Mouse (Mus musculus) stomach, embryonic 15.5 days (tissue): ENCODE results near the gene Arhgap32. TPM values are rescaled to one million over a fixed set of nuclear protein-coding genes. Genes with fewer than 3 reads are reported as not detected.
"Not testable (repeated sequence)": the region's sequence is repeated elsewhere in the genome, so short reads cannot be mapped to it uniquely, and the experiment has no call there.

ENCODE experiments used
- ATAC-seq: fragments of 200-750 bp; cut with Nextera tagmentation; 2 replicates; pipeline ENCODE4 v1.8.0; 2017; ENCODE audit warnings: low read depth, moderate number of reproducible peaks, moderate TSS enrichment; ENCODE audit not compliant: insufficient read depth, low FRiP score
- H3K27ac ChIP-seq: fragments of 300-500 bp; sonication (generic); 2 replicates; pipeline ENCODE4 v1.5.1; 2015; ENCODE audit warnings: mild to moderate bottlenecking, inconsistent platforms
- H3K27me3 ChIP-seq: fragments of 300-500 bp; sonication (generic); replicated peaks from 2 replicates; pipeline ENCODE4 v1.6.1; 2015; ENCODE audit warnings: inconsistent platforms
- H3K36me3 ChIP-seq: fragments of 300-500 bp; sonication (generic); 2 replicates; pipeline ENCODE4 v1.6.1; 2015; ENCODE audit warnings: inconsistent platforms
- H3K4me1 ChIP-seq: fragments of 300-500 bp; sonication (generic); 2 replicates; pipeline ENCODE4 v1.6.1; 2015; ENCODE audit warnings: inconsistent platforms
- H3K4me2 ChIP-seq: fragments of 300-500 bp; sonication (generic); 2 replicates; pipeline ENCODE4 v1.6.1; 2015; ENCODE audit warnings: mild to moderate bottlenecking, inconsistent platforms
- H3K4me3 ChIP-seq: fragments of 300-500 bp; sonication (generic); replicated peaks from 2 replicates; pipeline ENCODE4 v1.5.1; 2015; ENCODE audit warnings: inconsistent platforms
- H3K9ac ChIP-seq: fragments of 300-500 bp; sonication (generic); 2 replicates; pipeline ENCODE4 v1.6.1; 2015; ENCODE audit warnings: inconsistent platforms
- H3K9me3 ChIP-seq: fragments of 300-500 bp; sonication (generic); 2 replicates; pipeline ENCODE4 v1.6.1; 2016; ENCODE audit warnings: inconsistent platforms
- WGBS: fragments of 180-500 bp; shearing (Covaris S2); methylation state at CpG from one replicate; pipeline ENCODE4 v1.1.7; 2015; 5-methylcytosine and 5-hydroxymethylcytosine counted together
- polyA plus RNA-seq: library from polyadenylated mRNA; unstranded; fragments of >200 nt; fragmentation: Nextera tagmentation; extraction: Ambion mirVana; gene quantifications from 2 replicates; pipeline ENCODE4 v1.2.1, GENCODE M21; 2015

Gene Arhgap32
- polyA plus RNA-seq, 1 experiment from 2014 or later, result 11.7 TPM

DNA sequence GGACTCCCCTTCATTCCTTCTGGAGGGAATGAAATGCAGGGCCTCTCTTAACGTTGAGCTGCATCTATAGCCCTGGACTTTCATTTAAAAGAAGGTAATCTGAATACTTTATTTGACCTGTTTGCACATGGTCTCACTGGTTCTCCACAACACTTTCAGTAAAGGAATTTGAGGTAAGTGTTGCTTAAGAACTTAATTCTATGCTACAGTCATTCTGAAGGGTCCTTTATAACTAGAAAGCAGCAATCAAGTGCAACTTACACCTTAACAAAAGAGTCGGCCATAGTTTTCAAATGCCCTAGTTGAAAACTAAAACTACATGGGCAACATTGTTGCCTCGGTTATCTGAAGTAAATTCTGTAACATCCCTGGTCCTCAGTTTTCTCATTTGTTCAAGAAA is 43.8 kb downstream of the Arhgap32 start:
- no peaks in the 10 kb centered on the region for H3K4me1 ChIP-seq
- no peaks in the 10 kb centered on the region for H3K36me3 ChIP-seq
- no peak overlapping the region for H3K27ac ChIP-seq
- H3K27me3 ChIP-seq, result no peaks in the 10 kb centered on the region
- no peak overlapping the region for H3K9ac ChIP-seq
- no peaks in the 10 kb centered on the region for H3K9me3 ChIP-seq
- no peak for ATAC-seq
- H3K4me3 ChIP-seq, result no peak overlapping the region
- WGBS, result 76% methylated on average over 3 of the region's 3 CpGs
- H3K4me2 ChIP-seq, result no peak overlapping the region

DNA sequence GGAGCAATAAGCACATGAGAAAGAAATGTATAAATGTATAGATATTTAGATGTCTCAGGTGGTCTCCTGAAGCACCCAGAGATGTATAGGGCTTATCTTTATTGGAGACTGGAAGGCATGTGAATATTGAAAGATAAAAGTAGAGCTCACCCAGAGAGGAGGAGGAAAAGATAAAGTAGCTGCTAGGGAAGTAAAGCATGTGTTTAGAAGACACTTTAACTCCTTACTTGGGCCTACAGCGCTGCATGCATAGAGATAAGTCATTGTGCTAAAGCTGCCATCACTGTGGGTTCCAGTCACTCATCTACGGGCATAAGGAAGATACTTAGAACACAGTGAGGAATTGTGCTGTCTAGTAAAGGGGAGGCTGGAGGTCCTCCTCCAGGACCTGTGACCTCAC is 46.9 kb downstream of the Arhgap32 start:
- H3K9me3 ChIP-seq, result no peaks in the 10 kb centered on the region
- no peaks in the 10 kb centered on the region for H3K4me1 ChIP-seq
- no peaks in the 10 kb centered on the region for H3K27me3 ChIP-seq
- WGBS, result 80% methylated on average over 2 of the region's 2 CpGs
- no peaks in the 10 kb centered on the region for H3K36me3 ChIP-seq
- no peak overlapping the region for H3K9ac ChIP-seq
- H3K4me3 ChIP-seq, result no peak overlapping the region
- no peak overlapping the region for H3K4me2 ChIP-seq
- H3K27ac ChIP-seq, result no peak overlapping the region
- ATAC-seq, result no peak

GRCm38 (mm10) chr9:32163820-32164219 is 47.9 kb downstream of the Arhgap32 start:
- H3K4me3 ChIP-seq, H3K4me1 ChIP-seq, ATAC-seq, H3K9me3 ChIP-seq, H3K9ac ChIP-seq, H3K36me3 ChIP-seq, H3K27ac ChIP-seq, H3K4me2 ChIP-seq, H3K27me3 ChIP-seq: not testable (repeated sequence)
- 80% methylated on average over 6 of the region's 6 CpGs for WGBS

DNA sequence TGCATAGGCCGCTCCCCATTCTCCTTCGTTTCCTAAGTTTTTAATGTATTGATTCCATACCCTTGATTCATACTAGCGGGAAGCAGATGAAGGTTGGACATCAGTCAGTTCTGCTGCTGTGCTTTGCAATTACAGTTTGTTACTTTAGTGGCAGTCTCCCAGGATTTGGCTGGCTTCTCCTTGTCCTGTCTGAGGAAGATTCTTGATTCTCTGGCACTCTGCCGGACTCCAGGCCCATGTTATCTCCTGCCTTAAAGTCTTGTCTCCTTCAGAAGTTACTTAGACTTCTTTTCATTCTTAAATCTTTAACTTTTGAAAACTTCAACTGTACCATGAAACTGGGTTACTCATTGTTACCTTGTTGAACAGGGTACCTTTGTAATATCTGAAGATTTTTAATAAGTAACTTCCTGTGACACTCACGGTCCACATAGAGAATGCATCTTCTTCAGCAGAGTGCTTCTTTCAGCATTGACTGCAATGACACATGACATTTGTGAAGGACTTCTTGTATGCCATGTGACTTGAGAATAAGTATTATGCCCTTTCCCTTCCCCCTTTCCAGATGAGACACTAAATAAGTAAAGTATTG is 52.7 kb downstream of the Arhgap32 start:
- no peak overlapping the region for H3K9ac ChIP-seq
- no peaks in the 10 kb centered on the region for H3K4me1 ChIP-seq
- H3K36me3 ChIP-seq, result no peaks in the 10 kb centered on the region
- no peak overlapping the region for H3K27ac ChIP-seq
- no peak overlapping the region for H3K4me3 ChIP-seq
- 87% methylated on average over 5 of the region's 5 CpGs for WGBS
- no peak for ATAC-seq
- H3K9me3 ChIP-seq, result no peaks in the 10 kb centered on the region
- no peak overlapping the region for H3K4me2 ChIP-seq
- no peaks in the 10 kb centered on the region for H3K27me3 ChIP-seq

- no peak for ATAC-seq
- Histone ChIP-seq H3K36me3 (no peaks in the 10 kb centered on the region), H3K4me3 (no peak overlapping the region), H3K27me3 (no peaks in the 10 kb centered on the region), H3K27ac (no peak overlapping the region), H3K9ac (no peak overlapping the region), H3K9me3 (no peaks in the 10 kb centered on the region), H3K4me1 (no peaks in the 10 kb centered on the region), H3K4me2 (no peak overlapping the region)
- WGBS, result 84% methylated on average over 8 of the region's 8 CpGs
Measured at GRCm38 (mm10) chr9:32170713-32171112, 54.8 kb downstream of the Arhgap32 start.

DNA sequence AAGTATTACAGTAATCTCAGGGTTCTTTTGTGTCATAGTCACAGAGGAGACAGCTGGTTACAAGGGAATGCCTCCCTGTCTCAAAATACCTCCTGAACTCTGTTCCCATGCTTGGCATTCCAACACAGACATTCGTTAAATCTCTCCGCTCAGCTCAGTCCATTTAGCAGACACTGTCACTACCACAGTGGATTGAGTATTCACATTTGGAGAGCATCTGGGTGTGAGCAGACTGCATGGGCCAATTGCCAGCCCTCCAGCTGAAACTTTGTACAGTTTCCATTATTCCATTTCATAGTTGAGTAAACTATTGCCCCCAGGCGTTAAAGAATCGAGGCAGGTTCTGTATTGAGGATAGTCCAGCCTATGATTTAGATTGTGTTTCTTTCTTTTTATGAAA is 60.7 kb downstream of the Arhgap32 start:
- H3K4me1 ChIP-seq, result no peaks in the 10 kb centered on the region
- H3K9ac ChIP-seq, result no peak overlapping the region
- H3K36me3 ChIP-seq, result no peaks in the 10 kb centered on the region
- H3K9me3 ChIP-seq, result no peaks in the 10 kb centered on the region
- no peak overlapping the region for H3K4me3 ChIP-seq
- H3K27ac ChIP-seq, result no peak overlapping the region
- H3K27me3 ChIP-seq, result no peaks in the 10 kb centered on the region
- 52% methylated on average over 4 of the region's 4 CpGs for WGBS
- no peak overlapping the region for H3K4me2 ChIP-seq
- ATAC-seq, result no peak

DNA sequence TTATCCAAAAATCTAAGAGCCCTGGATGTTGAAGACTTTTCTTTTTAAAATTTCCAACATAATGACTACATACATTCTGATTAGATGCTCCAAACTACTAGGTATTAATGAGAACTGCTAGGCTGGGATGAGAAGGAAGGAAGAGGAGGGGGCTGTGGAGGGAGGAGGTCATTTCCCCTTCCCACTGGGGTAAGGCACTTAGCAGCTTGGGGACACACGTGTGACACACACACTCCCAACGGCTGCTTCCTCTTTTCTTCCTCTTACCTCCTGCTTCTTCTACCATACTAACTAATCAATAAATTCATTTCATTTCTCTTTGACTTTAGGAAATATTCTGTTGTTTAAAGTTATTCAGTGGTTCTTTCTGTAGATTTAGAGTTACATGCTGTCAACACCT is 65.2 kb downstream of the Arhgap32 start:
- Histone ChIP-seq H3K27ac (no peak overlapping the region), H3K27me3 (no peaks in the 10 kb centered on the region), H3K4me3 (no peak overlapping the region), H3K4me2 (no peak overlapping the region), H3K36me3 (peaks cover 14% of the 10 kb centered on the region), H3K4me1 (no peaks in the 10 kb centered on the region), H3K9ac (no peak overlapping the region), H3K9me3 (no peaks in the 10 kb centered on the region)
- 44% methylated on average over 2 of the region's 2 CpGs for WGBS
- no peak for ATAC-seq

GRCm38 (mm10) chr9:32186489-32186888 is 70.6 kb downstream of the Arhgap32 start:
- no peak overlapping the region for H3K4me2 ChIP-seq
- H3K27ac ChIP-seq, result no peak overlapping the region
- no peaks in the 10 kb centered on the region for H3K4me1 ChIP-seq
- H3K9me3 ChIP-seq, result no peaks in the 10 kb centered on the region
- peaks cover 14% of the 10 kb centered on the region for H3K36me3 ChIP-seq
- no peak overlapping the region for H3K9ac ChIP-seq
- H3K27me3 ChIP-seq, result no peaks in the 10 kb centered on the region
- H3K4me3 ChIP-seq, result no peak overlapping the region
- ATAC-seq, result no peak
- WGBS, result 94% methylated on average over 2 of the region's 2 CpGs

GRCm38 (mm10) chr9:32192295-32193073 is 76.5 kb downstream of the Arhgap32 start:
- H3K4me2 ChIP-seq, result no peak overlapping the region
- 75% methylated on average over 5 of the region's 5 CpGs for WGBS
- no peak overlapping the region for H3K27ac ChIP-seq
- H3K4me3 ChIP-seq, result no peak overlapping the region
- H3K9me3 ChIP-seq, result no peaks in the 10 kb centered on the region
- no peak overlapping the region for H3K9ac ChIP-seq
- no peaks in the 10 kb centered on the region for H3K27me3 ChIP-seq
- ATAC-seq, result no peak
- H3K36me3 ChIP-seq, result no peaks in the 10 kb centered on the region
- no peaks in the 10 kb centered on the region for H3K4me1 ChIP-seq

GRCm38 (mm10) chr9:32204450-32204990 is 88.6 kb downstream of the Arhgap32 start:
- H3K27me3 ChIP-seq, result no peaks in the 10 kb centered on the region
- no peak for ATAC-seq
- WGBS, result 66% methylated on average over 7 of the region's 7 CpGs

DNA sequence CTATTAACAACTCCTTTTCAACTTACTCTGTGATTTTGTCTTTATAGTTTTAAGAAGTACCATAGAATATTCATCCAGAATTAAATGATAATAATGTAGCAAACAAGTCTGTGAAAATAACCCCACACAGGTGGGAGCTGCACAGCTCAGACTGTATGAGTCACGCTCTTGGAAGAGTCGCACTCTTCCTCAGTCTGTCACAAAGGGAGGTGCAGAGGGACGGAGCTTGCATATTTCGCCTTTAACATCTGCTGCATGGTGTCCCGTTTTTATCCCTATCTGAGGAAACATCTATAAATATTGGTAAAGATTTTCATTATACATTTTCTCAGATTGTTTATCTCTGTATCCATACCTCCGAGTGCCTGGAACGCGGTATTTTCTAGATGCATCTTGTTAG is 91.2 kb downstream of the Arhgap32 start:
- Histone ChIP-seq H3K9me3 (no peaks in the 10 kb centered on the region), H3K27me3 (no peaks in the 10 kb centered on the region), H3K27ac (no peak overlapping the region), H3K4me2 (no peak overlapping the region), H3K4me1 (no peaks in the 10 kb centered on the region), H3K9ac (no peak overlapping the region), H3K4me3 (no peak overlapping the region), H3K36me3 (no peaks in the 10 kb centered on the region)
- 83% methylated on average over 8 of the region's 8 CpGs for WGBS
- ATAC-seq, result no peak

More at GRCm38 (mm10) chr9:32204450-32204990, 88.6 kb downstream of the Arhgap32 start:
- H3K4me3 ChIP-seq, result no peak overlapping the region
- H3K27ac ChIP-seq, result no peak overlapping the region
- H3K4me1 ChIP-seq, result no peaks in the 10 kb centered on the region
- no peak overlapping the region for H3K4me2 ChIP-seq
- H3K36me3 ChIP-seq, result no peaks in the 10 kb centered on the region
- no peak overlapping the region for H3K9ac ChIP-seq
- H3K9me3 ChIP-seq, result no peaks in the 10 kb centered on the region

- Histone ChIP-seq H3K4me3 (no peak overlapping the region), H3K4me2 (no peak overlapping the region), H3K9me3 (no peaks in the 10 kb centered on the region), H3K36me3 (no peaks in the 10 kb centered on the region), H3K9ac (no peak overlapping the region), H3K27ac (no peak overlapping the region), H3K27me3 (no peaks in the 10 kb centered on the region), H3K4me1 (no peaks in the 10 kb centered on the region)
- WGBS, result 79% methylated on average over 5 of the region's 5 CpGs
- ATAC-seq, result no peak
Measured at GRCm38 (mm10) chr9:32208071-32208470, 92.1 kb downstream of the Arhgap32 start.
